Mouse (Mus musculus) c-Kit-positive CD71-positive TER-119-positive erythroid progenitor cells, embryonic 14.5 days (primary cell): ENCODE results near the gene Trim3.

ENCODE experiments used
- DNase-seq: peaks from one replicate; pipeline ENCODE4 v3.0.0-alpha.2; 2013; ENCODE audit warnings: low spot score

Trim3 gene

GRCm38 (mm10) chr7:105608467-105608866 is 24.9 kb downstream of the Trim3 start:
- no peak for DNase-seq

DNA sequence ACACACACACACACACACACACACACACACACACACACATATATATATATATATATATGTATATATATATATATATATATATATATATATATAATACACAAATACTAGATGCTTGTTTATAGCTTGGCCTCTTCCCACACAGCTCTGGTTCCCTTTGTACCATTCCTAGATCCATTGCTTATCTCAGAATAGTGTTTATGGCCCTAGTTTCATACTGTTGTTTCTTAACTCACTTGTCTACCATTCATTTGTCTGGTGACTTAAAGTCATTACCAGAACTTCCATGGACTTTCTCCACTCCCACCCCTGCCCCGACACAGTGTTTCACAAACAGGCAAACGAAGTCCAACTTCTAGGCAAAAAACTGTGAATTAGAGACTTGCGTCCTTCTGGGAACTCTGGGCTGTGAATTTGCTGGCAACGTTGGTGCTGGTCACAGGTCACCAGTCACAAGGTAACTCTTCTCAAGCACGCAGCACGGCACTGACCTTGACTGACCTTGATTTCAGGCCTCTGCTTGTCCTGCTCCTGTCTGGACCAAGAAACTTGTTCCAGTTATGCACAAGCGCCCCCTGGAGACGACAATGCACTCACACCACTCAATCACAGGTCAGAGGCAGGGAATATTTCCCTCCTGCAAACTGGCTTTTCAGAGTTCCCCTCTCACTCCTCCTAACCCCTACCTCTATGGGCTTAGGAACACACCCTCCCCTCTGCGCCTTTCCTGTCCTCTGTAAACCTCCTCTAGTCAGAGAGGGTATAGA is 30.3 kb downstream of the Trim3 start:
- DNase-seq, result peak; percentile 21

DNA sequence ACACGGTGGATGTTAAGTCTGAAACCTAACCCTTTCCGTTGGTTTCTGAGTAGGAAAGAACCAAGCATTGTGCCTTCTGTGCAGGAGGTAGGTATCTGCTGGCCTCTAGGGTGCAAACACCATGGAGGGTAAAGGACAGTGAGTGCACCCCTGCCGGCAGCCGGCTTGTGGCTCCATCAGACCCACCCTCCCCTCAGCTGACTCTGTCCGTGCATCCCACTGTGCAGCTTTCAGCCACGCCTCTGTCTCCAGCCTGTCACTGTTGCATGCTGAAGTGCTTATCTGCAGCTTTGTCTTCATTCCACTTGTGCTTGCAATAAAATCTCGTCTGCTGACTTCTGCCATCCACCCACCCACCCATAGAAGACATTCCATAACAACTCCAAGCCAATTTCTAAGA is 43.3 kb downstream of the Trim3 start:
- DNase-seq, result no peak

DNA sequence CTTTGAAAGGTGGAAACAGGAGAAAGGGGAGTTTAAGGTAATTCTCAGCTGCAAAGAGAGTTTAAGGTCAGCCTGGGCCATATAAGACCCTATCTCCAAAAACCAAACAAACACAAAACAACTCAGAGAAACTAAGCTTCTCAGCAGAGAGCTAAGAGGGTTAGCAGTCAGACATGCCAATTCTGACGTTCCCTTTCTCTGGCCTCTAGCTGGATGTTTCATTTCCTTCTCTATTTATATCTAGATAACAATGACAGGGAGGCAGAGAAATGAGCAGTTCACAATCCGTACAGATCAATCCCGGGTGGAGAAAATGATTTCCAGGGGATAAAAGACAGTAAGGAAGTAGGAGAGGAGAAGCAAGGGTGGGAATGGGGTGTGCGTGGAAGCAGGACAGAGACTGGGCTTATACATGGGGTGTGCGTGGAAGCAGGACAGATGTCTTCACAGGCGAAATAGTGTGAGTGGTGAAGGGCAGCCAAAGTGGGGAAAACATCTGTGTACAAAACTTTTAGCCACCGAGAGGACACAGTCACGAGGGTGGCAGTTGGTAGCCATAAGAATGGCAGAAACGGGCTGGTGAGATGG is 45.0 kb downstream of the Trim3 start:
- DNase-seq, result no peak

- no peak for DNase-seq
Observed at GRCm38 (mm10) chr7:105581959-105582358, 51.4 kb downstream of the Trim3 start.

- DNase-seq, result peak; percentile 12
Observed at GRCm38 (mm10) chr7:105581094-105581703, 52.2 kb downstream of the Trim3 start, which contains the start of gene Apbb1. Gene Apbb1 (minus strand): TSS chr7:105581653.

DNA sequence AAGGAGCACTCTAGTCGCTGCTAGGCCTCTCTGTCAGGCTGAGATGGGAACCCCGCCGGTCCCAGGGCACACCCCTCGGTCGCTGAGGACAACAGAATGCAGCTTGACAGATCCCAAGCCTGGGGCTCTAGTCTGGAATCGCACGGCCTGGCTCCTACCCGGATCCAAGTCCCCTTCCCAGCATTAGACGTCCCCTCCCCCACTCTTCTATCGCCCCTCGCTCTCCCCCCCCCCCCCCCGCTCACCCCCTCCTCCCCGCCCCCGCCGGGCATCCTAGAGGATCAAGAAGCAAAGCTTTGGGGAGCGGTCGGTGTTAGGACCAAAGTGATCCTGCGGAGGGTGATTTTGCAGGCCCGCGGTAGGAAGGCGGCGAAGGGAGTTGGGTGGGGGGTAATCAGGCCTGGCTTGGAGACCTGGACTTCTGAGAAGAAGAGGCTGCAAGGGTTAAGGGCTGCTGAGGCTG is 52.7 kb downstream of the Trim3 start:
- no peak for DNase-seq

- DNase-seq, result no peak
Observed at GRCm38 (mm10) chr7:105578481-105578880, 54.9 kb downstream of the Trim3 start.

DNA sequence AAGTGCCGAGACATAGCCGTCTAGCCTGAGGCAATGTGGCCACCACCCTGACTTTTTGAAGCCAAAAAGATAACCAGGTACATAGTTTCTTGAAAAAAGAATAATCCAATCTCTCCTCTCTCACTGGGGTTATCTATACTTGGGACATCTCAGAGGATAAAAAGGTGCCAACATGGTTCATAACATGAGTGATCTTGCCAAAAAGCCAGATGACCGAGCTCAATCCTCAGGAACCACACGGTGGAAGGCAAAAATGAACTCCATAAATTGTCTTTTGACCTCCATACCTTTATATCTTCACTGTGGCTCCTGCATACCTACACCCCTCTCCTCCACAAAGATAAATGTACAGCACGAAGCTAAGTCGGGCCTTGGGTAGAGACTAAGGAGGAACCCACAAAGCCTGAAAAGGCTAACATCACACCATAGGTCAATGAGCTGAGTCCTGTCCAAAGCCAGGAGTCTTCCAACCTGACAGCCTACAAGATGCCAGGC is 55.9 kb downstream of the Trim3 start:
- DNase-seq, result no peak

DNA sequence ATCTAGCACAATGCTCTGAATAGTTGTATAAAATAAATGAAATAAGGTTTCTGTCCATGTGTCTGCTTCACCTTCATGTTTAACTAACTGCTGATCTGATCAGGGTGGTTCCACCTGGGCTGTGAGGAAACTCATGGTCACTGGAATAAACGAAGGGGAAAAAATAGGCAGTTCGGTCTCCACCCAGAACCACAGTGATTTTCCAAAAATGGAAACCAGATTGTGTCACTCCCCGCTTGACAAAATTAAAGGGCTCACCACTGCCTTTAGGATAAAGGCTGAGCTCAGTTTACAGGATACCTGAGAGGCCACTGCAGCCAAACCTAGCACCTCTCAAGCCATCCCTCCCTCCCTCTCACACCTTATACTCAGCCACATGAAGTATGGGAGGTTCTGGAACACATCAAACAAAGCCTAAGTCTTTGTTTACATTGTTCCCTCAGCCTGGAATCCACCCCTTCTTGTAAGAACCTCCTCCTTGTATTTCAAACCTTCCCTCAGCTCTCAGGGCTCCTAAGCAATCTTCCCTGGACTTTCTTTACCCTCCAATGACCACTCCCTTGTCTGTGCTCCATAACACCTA is 57.1 kb downstream of the Trim3 start:
- no peak for DNase-seq

DNA sequence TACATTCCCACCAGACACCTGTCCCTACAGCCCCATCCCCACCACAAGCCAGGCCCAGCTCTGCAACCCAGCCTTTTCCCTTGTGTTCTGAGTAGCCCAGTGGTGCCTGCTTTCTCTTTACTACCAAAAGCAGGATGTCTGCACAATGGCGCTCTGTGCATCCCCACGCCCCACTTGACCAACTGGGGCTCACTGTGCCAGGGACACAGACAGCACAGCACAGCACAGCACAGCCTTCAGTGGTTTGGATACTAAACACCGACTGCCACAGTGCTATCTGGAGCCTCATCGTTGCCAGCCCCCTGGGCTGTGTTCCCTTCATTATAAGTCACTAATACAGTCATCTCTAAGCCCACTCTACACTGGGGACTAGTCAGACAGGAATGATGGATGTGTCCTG is 58.8 kb downstream of the Trim3 start:
- no peak for DNase-seq

GRCm38 (mm10) chr7:105572949-105573348 is 60.4 kb downstream of the Trim3 start:
- no peak for DNase-seq

DNA sequence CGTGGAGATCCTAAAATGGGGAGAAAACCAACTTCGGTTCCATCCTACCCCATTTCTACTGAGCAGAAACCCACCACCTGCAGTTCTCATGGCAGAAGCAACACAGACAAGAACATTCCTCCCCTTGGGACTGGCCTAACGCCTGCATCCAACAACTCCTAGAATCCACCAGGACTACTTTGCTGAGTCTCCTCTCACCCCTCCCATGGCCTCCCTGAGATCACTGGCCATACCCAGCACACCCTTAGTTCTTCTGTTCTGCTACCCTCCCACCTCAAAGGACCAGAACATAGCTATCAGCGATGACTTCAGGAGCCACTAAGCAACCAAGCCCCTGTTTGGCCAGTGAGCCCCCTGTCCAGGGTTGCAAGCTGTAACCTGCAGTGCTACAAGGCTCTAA is 62.6 kb downstream of the Trim3 start:
- no peak for DNase-seq

GRCm38 (mm10) chr7:105569512-105570496 is 63.6 kb downstream of the Trim3 start:
- DNase-seq, result no peak

- no peak for DNase-seq
Observed at GRCm38 (mm10) chr7:105568988-105569471, 64.3 kb downstream of the Trim3 start.

GRCm38 (mm10) chr7:105568583-105568982 is 64.8 kb downstream of the Trim3 start:
- DNase-seq, result no peak

DNA sequence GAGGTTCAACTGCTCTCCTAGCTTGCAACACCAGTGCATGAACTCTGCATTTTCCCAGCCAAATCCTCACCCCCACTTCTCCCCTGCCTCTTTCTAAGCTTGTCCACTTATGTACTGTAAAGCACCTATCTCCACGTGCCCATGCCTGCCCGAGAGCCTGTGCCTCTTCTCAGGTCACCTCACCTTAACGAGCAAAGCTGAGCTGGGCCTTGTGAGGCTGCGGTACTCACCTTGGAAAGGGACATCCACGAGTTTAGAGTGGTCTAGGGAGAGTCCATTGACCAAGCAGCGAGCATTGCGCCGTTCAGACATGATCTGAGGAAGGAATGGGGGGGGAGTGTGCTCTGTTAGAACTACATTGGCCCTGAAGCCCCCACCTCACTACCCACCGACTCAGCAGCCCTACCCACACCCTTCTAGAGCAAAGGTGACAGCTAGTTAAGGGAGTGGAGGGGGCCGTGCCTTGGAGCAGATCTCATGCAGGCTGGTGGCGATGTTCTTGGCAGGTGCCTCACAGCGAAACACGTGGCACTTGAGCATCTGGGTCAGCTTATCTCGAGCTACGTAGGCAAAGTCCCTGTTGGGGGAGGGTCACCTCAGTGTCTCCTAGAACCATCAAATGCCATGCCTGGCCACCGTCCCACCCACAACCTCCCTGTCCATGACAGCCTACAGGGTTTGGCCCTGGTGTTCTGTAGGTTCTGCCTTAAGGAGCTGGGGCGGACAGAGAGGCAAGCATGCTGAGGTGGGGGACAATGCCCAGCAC is 68.1 kb downstream of the Trim3 start:
- no peak for DNase-seq

DNA sequence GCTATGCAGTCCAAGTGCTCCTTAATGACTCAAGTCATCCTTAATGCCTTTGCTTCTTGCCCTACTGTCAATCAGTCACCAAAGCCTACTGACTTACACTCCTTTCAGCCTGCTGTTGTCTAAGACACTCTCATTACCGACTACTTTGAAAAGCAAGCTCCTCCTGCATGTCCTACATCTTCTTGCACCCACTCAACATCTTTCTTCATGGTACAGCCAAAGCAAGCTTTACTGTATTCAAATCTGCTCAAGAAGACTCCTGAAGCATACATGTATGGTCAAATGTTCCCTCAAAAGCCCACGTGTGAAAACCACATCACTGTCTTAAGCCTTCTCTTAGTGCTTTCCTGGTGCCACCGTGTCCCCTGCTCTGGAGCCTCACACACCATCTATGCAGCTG is 70.0 kb downstream of the Trim3 start:
- DNase-seq, result no peak

DNA sequence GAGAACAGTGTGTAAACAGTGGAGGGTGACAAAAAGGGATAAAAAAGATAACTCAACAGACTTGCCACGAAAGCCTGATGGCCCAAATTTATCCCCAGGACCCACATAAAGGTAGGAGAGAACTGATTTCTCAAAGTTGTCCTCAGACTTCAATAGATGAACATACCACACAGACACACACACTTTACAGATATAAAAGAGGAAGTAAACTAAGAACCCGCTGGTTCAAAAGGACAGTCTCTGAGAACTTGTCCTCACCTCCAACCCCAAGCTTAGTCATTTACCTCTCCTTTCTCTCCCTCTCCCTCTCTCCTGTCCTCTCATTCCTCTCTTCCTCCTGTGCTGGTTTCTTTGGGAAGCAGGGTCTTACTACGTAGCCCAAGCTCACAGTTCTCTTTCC is 71.1 kb downstream of the Trim3 start:
- no peak for DNase-seq

DNA sequence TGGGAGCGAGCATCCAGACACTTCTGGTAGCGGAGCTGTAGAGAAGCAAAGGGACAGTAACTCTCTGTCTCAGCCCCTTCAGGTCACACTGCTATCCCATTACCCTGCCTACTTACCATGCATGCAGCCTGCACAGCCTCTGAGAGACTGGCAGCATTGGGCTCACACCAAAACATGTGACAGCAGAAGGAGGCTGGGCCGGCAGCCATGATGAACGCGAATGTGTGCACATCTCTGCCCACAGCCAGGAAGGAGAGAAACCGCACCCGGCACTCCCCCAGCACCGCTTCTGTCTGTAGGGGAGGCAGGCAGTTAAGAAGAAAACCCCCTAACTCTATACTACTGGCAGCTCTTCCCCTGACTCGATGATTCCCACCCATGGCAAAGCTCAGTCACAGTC is 74.4 kb downstream of the Trim3 start:
- no peak for DNase-seq

- no peak for DNase-seq
Observed at GRCm38 (mm10) chr7:105557671-105558070, 75.7 kb downstream of the Trim3 start.
